Mouse (Mus musculus) ovary, adult 18-20 months (tissue): ENCODE measurements around the gene Prps2.
A peak's percentile ranks its signal among the peaks of the same experiment; 100 is the strongest.
"Not testable (repeated sequence)": the region's sequence is repeated elsewhere in the genome, so short reads cannot be mapped to it uniquely, and the experiment has no call there.

Source experiments
- DNase-seq: peaks from one replicate; pipeline ENCODE4 v3.0.0; 2022; ENCODE audit warnings: low spot score, mixed read lengths

The Prps2 gene

DNA sequence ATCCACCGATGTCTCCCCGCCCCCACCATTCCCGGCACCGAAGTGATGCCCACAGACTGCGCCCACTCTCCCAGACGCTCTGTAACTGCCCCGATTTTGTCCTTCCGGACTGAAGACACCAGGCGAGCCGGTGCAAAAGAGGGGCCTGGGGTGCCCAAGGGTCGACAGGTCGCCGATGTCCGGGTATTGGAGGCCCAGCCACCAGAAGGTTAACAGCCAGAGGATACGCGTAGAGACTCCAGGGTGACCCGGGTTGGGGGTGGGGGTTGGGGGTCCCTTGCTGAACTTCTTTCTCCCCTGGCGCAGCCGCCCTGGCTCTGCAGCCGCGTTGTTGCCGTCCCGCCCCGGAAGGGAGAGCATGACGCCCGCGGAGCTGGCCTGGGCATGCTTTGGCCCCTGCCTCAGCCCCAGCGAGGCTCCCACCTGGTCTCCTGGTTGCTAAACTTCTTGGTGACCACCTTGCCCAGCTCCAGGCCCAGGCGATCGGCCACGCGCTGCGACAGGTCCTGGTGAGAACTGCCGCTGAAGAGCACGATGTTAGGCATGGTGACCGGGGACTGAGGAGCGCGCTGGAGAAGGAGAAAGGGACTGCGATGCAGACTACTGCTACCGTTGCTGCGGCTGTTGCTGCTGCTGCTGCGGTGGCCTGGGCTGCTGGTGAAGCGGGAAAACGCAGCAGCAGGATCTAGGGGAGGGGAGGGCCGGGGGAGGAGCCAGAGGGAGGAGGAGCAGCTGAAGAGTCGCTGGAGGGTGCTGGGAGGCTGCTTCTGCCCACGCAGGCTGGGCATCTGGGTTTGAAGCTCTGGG is at the start of gene Prps2:
Prps2 (minus strand) TSS at position 703 of the 807 bp plus-strand sequence.
- DNase-seq, result peak; percentile 24

DNA sequence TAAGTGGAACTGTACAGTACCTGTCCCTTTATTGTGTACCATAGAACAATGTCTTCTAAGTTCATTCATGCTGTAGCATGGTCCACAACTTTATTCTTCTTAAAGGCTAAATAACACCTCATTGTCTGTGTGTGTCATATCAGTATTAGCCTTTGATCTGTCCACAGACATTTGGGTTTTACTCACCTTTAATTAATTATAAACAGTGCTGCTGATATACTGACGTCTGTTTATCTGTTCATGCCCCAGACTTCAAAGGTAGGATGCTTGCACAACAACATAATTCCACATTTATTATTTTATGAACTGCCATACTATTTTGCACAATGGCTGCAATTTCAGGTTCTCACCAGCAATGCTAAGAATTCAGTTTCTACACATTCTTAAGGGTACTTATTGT is 35.1 kb upstream of the Prps2 start:
- no peak for DNase-seq

DNA sequence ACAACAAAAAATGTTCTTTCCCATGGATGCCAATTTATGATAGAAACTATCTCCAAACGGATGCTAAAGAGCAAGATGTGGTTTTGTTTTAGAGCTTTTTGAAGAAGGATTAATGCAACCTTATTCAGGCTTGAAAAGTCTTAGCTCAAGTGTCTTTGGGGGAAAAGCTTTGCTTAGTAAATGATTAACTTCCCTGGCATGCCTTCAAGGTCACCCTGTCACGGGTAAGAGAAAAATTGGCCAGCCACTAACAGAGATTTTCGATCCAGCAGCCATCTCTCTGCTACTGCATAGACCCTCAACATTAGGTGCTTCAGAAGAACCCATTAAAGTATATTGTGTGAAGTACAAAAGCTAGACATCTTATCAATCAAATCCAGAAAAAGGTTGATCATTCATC is 12.4 kb upstream of the Prps2 start:
- DNase-seq, result no peak

DNA sequence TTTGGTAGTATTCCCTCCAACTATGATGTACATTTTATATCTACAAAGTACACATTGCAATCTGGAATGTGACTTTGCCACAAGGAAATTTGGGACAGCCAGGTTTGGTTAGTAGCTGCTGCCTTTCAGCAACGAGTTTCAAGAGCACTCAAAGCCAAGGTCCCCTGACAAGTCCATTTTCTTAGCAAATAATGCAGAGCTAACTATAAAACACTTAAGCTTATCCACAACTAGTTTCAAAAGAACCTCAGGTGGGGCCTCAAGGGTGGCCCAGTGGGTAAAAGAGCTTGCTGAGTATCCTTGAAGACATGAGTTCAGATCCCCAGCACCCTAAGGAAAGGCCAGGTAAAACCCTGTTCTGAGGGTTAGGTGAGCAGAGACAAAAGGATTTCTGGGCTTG is 4.1 kb upstream of the Prps2 start:
- DNase-seq, result no peak

DNA sequence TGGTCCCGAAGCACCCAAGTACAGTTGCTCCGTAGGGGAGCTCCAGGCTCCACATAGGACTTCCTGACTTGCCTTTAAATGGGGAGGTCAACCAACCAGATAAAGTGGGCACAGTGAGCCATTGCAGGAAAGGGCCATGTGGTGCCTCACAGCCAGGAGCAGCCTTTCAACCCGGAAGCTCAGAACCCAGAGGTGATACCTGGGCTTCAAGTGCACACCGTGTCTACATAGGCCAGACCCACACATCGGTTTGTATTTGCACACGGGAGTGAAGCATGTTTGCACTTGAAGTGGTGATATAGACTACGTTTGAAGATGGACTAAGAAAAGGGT is 271 bp upstream of the Prps2 start:
- no peak for DNase-seq

DNA sequence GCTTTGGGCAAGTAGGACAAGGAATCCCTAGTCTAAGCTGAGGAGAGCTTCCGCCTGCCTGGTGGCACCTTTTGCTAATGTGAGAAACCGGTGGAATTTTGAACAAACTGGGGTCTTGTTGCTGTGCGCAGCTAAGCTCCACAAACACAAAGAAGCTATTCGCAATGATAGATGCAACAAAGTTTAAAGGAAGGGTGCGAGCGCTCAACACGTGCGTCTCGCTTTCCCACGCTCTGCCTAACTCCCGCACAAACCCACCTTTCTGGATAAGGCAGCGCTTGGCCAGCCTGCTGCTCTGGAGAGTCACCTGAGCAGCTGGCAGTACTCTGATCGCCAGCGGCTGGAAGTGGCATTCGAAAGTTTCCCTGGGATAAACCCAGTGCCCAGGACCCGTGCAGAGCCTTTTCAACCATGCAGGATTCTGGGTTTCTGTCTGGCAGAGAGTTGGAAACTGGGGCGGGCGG is 934 bp downstream of the Prps2 start:
- no peak for DNase-seq

DNA sequence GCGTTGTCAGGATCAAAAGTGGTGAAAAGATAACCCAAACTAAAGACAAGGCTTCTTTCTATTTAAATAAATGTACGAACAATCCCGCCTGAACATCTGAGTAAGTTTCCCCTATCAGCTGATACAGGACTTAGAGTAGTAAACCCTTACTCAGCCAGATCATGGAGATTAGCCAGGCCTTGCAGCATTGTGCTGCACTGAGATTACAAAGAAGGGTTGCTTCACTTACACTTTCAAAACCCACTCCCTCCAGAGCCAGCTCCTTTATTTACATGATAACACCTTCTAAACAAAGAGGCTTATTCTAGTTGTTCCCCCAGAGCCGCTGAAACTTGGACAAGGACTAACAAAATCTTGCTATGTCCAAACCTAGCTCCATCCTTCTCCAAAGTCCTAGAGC is 2.5 kb downstream of the Prps2 start:
- no peak for DNase-seq

DNA sequence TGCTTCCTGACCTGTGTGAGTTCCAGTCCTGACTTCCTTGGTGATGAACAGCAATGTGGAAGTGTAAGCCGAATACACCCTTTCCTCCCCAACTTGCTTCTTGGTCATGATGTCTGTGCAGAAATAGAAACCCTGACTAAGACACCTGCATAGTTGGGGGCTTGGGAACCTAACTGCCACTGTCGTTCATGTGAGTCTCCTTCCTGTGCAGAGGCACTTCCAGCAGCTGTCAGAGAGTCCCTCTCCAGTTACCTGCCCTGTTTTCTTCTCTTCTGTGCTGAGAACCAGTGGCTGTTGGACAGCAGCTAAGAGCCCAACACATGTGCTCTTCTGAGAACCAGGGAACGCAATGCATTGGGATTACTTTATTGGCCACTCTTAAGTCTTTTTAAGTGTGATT is 21.3 kb downstream of the Prps2 start:
- not testable (repeated sequence) for DNase-seq

DNA sequence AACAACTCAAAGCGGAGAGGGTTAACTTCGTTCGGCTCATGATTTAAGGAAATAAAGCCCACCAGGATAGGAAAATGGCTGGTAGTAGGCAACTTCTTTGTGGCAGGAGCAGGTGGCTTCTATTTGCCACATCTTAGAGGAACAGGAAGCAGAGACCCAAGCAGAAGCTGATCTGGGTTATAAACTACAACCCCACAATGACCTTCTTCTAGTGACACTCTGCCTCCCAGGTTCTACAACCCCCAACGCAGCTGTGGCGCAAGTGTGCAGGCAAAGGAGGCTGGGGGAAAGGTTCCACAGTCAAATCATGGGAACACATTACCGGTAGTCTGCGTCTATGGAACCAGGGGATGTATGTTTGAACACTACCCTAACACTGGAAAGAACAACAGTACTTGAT is 22.8 kb downstream of the Prps2 start:
- DNase-seq, result no peak

DNA sequence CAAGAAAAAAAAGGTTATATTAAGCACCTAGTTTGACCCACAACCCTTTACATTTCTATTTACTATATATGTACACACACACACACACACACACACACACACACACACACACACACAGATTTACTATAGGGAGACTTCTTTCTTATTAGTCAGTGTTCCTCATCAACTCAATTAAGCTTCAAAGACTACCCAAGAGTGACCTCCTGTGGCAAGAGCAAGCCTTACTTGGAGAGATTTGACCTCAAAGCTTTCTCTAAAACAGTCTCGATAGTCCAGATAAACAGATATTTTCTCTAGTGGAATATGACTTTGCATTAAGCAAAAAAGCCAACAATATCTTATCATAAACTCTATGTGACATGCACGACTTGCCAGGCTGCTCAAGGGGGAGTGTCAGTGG is 25.1 kb downstream of the Prps2 start:
- DNase-seq, result no peak

DNA sequence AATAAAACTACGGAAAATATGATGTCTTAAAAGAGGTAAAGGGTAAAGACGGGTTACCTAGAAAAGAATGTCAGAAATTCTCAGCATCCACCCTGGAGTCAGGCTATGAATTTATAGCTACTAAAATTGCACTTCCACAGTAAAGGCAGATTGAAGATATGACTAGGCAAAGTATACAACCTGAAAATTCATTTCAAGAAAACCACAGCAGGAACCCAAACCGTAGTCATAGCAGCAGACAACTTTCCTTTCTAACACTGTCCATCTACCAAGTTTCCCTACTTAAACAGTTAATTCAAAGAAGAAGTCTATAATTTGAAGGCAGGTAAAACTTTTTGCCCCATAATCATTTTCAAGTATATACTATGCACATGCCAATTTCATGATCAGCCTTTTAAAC is 26.6 kb downstream of the Prps2 start:
- no peak for DNase-seq

DNA sequence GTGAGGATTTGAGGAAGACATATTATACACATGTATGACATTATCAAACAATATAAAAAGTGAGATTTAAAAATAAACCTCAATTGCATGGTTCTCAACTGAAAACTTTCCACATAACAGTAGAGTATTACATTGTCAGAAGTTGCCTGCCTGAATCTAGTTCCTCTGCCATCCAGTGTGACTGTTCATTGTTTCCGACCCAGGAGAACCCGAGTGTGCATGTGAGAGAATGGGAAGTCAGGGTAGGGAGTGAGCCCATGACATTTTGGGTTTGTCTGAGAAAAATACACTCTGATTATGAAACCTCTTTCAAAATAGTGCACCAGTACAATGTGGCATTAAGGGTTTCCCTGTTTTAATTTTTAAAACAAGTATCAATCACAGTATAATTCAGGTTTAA is 28.9 kb downstream of the Prps2 start:
- no peak for DNase-seq

DNA sequence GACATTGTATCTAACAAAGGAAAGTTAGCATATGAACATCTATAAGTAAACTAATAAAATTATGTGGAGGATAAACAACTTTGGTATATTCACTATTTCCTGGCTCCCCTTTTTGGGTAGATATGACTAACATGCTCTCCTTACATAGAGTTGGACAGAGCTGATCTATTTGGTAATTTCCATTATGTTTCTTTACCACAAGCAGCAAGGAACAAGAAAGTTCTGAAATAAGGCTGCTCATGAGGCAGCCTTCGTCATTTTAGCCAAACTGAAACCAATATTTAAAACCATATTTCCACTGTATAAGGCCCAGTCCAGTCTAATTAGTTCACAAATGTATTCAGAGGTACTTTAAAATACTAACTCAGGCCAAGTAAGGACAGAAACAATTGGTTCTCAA is 36.1 kb downstream of the Prps2 start:
- no peak for DNase-seq

DNA sequence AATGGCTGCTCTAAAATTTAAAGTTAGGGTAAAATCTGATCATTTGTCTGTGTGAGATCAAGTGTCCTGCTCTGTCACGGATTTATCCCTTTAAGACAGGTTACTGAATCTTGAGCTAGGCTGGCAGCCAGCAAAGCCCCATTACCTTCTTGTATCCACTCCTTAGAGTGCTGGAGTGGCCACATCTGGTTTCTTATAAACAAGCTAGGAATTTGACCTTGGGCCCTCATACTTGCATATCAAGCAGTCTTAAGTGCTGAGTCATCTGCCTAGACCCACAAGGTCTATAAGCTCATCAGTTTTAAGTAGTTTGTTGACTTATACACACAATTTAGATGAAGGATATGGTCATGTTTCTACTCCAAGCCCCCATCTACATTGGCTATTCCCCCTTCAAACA is 38.2 kb downstream of the Prps2 start:
- peak; percentile 5 for DNase-seq

DNA sequence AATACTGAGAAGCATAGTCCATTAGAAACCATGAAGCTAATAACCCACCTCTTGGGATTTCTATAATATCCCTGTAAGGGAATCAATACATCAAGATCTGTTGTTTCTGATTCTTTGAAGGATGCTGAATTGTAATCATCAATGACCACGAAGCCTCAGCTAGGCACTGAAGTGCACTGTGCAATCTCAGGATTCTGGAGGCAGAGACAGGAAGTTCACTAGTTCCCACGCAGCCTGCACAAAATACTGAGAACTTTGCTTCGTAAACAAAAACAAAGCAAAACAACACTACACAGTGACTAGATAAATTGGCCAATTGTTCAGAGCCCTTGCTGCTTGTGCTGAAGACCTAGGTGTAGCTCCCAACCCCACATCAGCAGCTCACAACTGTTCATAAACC is 40.7 kb downstream of the Prps2 start:
- DNase-seq, result no peak

DNA sequence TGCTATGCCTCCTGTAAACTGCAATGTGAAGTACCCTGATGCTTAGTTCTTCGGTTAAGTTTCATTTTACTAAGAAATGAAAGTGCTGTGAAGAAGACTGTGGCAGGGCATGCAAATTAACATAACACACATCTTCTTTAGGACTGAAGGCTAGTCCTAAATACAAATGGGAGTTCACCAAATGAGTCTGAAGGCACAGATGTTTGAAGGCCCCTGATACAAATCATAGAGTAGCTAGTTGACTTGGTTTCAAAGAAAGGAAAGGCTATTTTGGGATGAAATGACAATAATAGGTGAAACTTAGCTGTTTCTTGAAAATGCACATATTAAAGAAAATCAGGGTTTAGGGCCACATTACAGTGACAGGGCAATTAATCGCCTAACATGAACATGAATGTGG is 42.4 kb downstream of the Prps2 start:
- DNase-seq, result no peak

DNA sequence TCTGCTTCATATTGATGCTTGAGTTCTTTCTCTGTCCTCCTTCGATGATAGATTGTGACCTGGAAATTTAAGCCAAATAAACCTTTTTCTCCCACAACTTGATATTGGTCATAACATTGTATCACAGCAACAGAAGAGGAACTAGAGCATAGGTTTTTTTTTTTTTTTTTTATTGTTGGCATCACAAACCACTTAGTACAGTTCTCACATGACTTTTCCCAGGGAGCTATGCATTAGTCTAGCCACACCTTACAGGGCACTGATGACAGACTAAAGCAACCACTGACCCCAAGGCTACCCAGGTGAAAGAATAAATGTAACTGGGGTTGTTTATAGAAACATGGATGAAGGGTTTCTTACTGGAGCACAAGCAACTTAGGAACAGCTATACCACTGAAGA is 44.6 kb downstream of the Prps2 start:
- DNase-seq, result no peak

DNA sequence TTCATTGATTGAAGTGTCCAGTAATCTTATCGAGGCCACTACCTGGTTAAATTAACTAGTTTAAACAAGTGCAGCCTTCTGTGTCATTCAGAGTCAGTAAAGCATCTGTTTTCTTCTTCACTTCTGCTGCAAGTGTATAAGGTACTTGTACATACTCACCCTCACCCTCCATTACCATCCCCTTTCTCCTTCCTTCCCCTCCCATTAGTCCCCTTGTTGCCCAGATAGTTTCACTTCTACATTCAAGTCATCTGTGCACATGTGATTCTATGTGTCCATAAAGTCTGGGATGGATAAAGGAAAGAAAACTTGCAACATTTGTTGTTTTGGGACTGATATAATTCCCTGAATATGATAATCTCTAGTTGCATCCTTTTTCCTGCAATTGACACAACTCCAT is 48.0 kb downstream of the Prps2 start:
- no peak for DNase-seq

DNA sequence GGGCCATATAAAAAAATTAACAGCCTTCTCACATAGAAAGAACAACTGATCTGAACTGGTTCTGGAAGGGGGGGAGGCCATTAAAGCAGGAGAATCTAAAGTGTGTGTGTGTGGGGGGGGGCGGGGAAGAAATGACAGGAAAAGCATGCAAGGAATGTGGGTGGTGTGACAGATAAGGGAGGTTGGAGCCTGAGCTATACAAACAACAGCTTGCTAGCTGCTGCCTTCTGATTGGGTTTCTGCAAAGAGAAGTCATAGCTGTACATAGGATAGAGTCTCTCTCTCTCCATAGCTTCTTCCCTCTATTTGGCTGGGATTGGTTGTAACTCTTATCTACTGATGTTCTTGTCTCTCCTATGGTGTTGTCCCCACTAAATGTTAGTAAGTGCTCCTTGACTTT is 49.9 kb downstream of the Prps2 start:
- DNase-seq, result no peak

DNA sequence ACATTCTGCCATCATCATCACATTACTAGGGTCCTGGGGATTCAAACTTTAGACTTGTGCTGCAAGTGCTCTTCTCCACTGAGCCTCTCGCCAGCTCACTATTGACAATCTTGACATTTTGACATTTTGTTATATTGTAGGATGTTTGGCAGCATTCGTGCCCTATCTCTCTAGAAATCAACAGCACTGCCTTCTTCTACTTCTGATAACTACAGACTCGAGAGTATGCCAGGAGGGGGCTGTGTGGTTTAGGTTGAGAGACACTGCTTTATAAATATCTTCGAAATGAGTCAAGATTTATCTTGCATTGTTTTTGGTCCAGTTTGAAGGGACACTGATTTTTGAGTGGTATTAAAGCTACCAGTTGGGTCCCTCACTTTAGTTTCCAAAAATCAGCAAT is 51.6 kb downstream of the Prps2 start:
- DNase-seq, result no peak

DNA sequence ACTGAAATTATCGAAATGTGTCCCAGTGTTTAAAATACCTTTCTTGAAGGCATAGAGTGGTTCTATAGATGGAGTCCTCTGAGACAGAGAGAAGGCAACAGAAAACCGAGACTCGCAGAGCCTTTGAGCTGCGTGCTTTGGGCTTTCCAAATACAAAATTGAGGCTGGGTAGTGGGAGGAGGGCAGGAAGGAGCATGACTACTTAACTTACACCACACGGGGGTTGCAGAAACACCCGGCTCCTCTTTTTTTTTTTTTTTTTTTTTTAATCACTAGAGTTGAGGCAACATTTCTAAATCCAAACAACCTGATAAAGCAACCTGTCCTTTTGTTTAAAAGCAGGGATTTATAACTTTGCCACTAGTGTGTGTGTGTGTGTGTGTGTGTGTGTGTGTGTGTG is 52.1 kb downstream of the Prps2 start, which contains the start of gene Tlr7:
Tlr7 (minus strand) TSS at position 160 of the 400 bp plus-strand sequence.
- DNase-seq, result no peak

DNA sequence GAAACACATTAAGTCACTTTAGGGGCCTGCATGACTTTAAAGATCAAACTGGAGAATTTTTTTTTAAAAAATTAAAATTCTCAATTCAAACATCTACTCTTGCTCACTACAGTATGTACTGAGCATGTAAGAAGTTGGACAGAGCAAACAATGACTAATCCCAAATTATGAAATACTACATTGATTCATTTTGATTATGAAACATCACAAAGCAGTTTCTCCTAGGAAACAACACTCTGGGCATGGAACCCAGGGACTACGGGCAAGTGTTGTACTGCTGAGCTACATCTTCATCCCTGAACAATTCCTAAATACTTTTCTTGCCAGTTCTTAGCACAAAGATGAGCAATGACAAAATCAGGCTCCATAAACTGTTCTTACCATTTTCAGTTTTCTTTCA is 52.9 kb downstream of the Prps2 start:
- DNase-seq, result no peak

DNA sequence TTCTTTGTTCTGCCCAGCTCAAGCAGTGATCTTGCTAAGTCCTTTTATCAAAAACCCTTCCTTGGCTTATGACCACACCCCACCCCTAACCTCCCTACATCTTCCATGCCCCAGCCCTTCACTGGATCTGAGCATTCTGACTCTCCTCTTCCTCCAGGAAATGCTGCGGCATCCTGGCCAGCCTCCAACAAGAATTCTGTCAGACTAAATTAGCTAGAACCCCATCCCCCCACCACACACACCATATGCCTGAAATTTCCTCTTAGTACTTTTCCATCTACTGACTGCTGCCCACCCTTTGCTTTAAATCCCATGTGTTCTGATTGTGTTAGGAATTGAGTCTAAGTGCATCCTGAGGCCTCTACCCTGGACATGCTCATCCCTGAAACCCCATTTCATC is 53.5 kb downstream of the Prps2 start:
- DNase-seq, result no peak

DNA sequence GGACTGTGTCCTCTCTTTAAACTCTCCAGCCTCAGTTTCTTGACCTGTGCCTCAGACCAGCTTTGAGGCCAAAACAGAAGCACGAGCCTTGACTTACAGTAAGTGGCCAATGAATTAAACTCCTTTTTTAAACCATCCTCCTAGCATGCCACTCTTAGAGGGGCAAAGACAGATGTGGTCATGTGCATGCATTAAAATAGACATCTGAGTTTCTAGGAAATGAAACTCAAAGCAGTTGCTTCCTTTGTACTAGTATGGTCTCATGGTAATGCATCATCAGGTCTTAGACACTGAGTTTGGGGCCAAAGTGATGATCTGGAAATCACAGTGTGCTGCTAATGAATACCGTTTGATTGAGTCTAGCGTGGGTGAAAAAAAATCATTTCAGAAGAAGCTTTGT is 54.0 kb downstream of the Prps2 start:
- no peak for DNase-seq
